Mouse (Mus musculus) gastrocnemius, postnatal 25 days (tissue): ENCODE data around the gene Clasrp. TPM values are rescaled to one million over a fixed set of nuclear protein-coding genes. Genes with fewer than 3 reads are reported as not detected.

ENCODE experiments used
- DNase-seq: peaks from one replicate; pipeline ENCODE4 v3.0.0; 2022
- long read RNA-seq, 2 experiments: library from polyadenylated mRNA; stranded (forward); transcript quantifications; one replicate each; pipeline ENCODE4 v2.0.0; 2021
- total RNA-seq, 2 experiments: library from RNA; stranded (reverse); gene quantifications; 1 replicate in 1 of 2; 2 replicates in 1 of 2; pipeline ENCODE4 v1.2.3; 2021

The Clasrp gene
- 10 to 100 TPM; 11.2 to 12.4 TPM for total RNA-seq
- long read RNA-seq, experiment 1, partial matches to known transcripts = 4 of 14 reads
- long read RNA-seq, experiment 1, other reads (novel, unspliced or antisense) = 6 of 14 reads
- long read RNA-seq, experiment 2, partial matches to known transcripts = 0 of 9 reads
- long read RNA-seq, experiment 2, other reads (novel, unspliced or antisense) = 7 of 9 reads

DNA sequence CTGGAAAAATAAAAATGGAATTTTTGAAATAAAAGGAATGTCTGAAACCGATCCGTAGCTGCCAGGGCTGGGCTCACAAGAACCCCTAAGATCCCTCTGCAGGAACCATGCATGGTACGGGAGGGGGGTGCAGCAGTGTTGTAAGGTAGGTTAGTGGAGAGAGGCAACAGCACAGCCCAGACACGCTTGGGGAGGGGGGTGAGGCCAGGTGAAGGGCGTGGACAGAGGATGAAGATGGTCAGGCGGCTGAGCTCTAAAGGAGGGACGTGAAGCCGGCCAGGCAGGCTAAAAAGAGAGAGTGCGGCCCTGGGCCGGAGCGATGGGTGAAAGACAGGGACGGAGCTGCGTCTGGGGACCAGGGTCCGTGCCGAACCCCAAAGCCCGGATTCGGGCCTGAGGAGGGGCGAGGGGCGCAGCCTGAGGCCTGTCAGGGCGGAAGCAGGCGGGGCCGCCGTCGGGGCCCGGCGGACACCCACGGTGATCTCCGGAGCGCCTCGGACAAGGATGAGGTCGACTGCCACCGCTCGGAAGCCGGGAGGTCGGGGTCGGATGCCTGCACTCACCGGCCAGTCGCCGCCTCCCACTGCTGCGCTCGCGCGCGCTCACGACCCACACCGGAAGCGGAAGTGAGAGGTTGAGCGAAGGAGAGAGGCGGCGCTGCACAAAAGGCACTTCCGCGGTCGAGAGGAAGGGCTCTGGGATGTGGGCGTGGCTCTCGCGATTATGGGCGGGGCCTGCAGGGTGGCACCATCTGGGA lies at the start of gene Clasrp:
Gene Clasrp (minus strand): TSS at position 638 of the 757 bp plus-strand sequence.
- peak; percentile 95 for DNase-seq

DNA sequence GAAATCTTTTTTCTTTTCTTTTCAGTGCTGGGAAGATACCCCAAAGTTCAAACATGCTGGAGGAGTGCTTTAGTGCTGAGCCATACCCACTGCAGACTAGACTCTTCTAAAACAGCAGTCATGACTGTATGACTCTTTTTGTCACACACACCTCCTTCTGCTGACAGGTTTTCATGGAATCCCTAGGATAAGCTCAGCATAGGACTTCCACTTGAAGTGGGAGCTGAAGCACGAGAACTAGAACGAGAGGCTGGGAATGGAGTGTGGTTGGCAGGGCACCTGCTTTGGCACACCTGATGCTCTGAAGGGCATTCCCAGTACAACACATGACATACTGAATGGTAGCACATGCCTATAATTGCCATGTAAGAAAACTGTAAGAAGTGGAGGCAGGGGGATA lies 48.3 kb upstream of the Clasrp start:
- no peak for DNase-seq

DNA sequence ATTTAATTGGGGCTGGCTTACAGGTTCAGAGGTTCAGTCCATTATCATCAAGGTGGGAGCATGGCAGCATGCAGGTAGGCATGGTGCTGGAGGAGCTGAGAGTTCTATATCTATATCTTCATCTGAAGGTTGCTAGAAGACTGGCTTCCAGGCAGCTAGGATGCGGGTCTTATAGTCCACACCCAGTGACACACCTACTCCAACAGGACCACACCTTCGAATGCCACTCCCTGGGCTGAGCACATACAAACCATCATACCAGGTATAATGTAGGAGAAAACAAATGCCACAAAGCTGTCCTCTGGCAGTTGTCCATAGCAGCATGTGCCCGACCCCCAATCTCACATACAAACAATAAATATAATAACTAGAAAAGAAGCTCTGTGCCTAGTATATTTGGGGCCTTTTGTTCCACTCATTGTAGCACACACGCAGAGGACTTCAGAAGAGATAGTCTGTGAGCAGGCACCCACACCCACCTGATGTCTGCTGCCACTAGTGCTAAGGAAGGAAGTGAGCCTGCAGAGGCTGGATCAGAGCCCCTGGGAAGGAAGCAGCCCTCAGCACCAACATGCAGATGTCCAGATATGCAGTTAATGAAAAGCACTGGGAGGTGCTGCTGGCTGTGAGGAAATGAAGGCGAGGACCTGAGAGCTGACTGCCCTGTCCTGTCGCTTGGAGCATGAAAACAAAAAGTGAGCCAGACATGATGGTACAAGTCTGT lies 46.9 kb upstream of the Clasrp start:
- DNase-seq = no peak

DNA sequence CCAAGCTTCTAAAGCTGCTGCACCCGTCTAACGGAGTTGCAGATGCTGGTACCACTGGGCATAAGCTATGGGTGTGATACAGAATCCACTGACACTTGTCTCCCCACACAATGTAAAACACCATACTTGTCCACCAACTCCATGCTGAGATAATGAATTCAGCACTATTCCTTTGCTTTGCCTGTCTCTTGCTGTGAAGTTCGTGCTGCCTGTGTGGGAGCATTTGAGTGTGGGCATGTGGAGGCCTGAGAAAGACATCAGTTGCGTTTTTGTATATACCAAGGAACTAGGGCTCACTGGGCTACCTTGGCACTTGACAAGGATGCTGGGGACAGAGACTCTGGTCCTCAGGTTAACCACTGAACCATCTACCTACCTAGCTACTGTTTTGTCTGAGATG lies 36.9 kb upstream of the Clasrp start:
- DNase-seq = no peak

DNA sequence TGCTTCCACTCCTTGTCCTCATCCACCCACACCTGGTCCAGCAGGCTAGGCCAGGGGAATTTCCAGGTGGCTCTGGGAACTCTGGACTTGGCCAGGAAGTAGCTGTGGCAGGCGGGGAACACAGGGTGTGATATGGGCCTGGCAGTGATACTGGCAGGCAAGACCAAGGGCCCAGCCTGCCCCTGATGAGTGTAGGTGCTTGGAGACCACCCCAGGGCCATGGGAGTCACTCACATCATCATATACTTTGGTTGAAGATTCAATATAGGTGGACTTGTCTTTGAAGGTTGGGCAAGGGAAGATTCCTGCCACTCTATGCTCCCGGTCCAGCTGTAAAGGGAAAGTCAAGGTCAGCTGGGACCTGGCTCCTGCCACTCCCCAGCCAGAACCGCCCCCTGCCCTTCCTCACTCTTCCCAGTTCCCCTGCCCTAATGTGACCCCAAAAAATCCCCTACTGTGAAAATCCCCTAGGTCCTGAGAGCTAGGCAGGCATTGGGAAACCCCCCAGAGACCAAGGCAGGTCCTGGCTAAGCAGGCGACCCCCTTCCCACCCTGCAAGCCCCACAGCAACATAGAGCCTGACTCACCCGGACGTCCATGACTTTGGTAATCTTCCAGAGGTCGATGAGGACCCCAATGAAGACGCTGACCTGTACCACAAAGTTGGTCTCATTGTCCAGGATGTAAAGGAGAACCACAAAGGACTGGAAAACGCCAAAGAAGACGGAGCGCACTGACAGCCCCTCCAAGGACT lies 31.0 kb upstream of the Clasrp start:
- DNase-seq = no peak

DNA sequence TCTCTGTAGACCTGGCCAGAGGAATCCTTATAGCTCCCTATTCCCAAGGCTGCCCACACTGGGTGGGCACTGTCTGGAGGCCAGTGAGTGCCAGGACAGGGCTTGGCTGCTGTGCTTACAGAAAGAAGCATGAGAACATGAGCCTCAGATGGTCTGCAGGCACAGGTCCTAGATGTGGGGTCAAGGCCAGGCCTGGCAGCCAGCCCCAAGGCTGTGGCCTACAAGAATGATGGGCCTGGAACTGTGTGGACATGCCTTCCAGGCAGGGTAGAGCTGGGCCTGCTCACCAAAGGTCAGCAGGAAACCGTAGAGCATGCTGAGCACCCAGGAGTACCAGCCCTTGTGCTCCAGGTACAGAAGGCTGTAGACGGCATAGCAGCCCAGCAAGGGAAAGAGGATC lies 30.3 kb upstream of the Clasrp start:
- DNase-seq = peak; percentile 69

DNA sequence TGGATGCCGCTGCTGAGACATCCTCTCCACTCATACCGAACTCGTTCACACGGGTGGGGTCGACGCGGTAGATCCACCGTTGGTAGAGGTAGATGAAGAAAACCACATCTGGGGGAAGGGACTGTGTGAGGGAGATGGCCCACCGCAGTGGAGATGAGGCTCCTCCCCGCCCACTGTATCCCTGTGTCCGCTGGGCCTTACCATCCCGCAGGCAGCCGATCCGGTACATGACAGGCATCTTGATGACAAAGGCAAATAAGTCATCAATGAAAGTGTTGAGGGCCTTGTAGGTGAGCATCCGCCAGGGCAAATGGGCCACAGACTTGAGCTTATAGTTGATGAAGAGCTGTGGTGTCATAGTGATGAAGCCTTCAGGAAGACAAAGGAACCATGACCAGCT lies 29.6 kb upstream of the Clasrp start:
- no peak for DNase-seq

DNA sequence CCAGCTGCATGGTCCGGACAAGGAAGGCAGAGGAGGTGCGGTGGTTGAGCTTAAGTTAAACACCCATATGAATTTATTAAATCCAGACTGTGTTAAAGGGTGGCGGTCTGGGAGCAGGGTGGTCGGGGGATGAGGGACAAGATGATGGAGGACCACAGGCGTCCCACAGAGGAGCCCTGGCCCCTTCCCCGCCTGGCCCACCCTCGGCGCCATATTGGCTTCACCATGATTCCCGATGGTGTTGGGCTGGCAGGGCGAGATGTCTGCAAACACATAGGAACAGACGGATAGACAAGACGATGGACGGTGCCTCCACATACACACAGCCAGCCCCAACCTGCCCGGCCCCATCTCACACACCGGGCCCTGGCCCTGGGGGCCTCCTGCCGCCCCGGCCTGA lies 28.9 kb upstream of the Clasrp start:
- DNase-seq = no peak

DNA sequence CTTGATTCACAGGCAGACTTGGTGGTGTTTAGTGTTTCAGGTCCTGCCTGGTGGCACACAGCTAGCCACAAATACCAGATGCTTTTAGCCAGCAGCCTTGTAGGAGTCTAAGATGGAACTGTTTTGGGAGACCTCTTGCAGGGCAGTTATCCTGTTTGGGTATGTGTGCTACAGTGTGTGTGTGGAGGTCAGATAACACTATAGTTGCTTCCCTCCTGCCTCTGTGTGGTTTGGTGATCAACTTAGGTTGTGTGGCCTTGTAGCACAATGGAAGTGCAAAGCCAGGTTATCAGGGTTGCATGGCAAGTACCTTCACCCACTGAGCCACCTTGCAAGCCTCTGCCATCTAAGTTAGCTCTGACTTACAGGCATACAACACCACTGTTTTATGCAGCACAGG lies 28.4 kb upstream of the Clasrp start:
- no peak for DNase-seq

DNA sequence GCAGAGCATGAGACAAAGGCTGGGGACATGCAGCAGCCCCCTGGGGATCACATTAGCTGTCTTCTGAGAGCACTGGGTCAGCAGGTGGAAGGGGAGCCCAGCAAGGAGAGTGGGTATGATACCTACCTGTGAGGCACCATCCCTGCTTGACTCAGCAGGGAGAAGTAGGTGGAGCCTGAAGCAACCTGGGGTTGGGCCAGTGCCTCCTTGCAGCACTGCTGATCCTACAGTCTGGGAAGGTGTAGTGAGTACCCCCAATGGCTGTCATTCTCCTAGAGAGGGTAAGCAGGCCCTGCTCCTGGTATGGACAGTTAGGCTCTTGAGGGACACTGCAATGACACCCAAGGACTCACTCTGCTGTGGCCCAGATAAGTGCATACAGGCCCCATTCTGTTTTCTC lies 28.0 kb upstream of the Clasrp start:
- DNase-seq = no peak

DNA sequence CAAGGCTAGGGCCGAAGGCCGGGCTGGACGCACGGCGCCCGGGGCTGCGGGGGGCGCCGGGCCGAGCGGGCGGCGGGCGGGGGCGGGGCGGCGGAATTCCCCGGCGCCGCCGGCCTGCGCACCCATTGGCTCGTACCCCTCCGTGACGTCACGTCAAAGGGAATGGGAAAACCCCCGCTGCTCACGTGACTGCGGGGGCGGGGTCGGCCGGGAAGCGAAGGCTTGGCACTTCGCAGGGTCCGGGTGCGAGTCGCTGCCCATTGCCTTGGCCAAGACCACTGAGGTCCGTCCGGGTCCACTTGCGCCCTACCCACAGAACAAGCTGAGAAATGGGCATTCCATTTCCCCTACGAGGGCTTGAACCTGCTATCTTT lies 25.1 kb upstream of the Clasrp start, which contains the start of gene Relb:
Gene Relb (minus strand): TSS at position 78 of the 374 bp plus-strand sequence.
- DNase-seq = peak; percentile 83

DNA sequence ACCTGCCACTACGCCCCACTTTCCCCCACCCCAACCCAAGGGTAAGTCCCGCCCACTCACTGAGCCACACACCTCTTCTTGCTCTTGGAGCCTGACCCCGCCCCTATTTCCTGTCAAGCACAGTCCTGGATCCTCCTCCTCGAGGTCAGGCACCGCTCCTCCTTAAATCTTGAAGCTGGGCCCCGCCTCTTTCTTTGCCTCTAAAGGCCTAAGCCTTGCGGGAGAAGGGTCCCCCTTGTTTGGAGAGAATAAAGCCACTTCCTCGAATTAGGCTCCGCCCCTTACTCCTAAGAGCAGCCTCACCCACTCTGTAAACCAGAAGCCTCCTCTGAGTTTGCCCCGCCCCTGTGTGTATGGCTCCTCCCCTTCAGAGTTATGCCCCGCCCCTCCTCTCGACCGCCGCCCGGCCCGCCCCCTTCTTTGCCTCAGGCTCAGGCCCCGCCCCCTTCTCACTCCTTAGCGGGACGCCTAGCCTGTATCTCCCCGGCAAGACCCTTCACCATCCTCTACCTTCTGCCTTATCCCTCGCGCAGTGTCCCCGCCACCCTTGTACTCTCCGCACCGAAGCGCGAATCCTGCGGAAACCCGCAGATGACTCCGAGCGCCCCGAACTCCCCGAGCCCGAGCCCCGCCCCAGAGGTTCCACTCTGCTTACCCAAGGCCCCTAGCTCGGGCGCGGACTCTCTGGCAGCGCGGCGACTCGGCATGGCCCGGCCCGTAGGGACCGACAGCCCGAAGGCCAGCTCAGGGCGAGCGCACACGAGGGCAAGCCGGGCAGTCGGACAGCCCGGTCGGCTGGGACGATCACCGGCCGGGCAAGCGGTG lies 24.5 kb upstream of the Clasrp start:
- peak; percentile 96 for DNase-seq

DNA sequence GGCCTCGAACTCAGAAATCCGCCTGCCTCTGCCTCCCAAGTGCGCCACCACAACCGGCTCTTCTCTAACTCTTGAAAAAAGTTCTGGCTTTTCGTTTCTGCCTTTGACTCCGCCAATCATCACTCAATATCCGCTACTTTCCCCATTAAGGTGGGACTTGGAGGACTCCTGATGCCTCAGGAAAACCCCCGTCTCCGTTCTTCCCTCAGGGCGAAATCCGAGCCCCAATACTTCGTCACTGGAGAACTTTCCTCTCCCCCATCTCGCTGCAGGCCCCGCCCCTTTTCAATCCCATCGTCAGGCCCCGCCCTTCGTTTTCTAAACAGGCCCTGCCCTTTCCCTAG lies 23.9 kb upstream of the Clasrp start:
- DNase-seq = no peak

DNA sequence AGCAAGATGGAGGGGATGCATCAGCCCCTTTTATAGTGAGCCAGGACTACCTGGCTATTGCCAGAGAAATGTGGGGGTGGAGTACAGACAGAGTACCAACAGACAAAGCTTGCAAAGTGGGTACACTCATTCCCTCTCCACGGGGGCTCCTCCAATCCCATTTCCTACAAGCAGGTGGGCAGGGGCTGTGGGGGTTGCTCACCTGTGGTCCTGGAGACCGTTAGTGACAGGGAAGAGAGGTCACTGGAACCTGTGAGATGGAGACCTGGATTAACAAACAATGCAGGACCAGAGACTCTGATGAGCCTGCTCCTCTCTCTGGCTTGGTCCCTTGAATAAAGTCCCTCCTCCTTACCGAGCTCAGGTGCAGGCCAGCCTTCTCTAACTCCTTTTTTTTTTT lies 23.4 kb upstream of the Clasrp start:
- DNase-seq = no peak

DNA sequence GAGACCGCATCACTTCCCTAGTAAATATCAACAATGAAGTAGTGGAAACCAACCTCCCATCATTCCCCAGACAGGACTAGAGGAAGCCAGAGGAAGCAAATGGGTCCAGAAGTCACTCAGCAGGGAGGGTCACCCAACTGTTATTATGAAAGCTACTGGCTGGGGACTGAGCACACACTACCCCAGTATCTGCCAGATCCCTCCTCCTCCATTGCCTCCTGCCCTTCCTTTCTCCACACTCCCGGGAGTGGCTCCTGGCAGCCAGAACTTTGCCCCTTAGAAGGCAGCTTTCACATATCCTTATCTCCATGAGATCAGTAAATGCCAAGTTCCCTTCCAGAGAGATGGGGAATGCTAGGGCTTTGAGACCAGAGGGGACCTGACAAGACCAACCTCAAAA lies 19.1 kb upstream of the Clasrp start:
- no peak for DNase-seq

DNA sequence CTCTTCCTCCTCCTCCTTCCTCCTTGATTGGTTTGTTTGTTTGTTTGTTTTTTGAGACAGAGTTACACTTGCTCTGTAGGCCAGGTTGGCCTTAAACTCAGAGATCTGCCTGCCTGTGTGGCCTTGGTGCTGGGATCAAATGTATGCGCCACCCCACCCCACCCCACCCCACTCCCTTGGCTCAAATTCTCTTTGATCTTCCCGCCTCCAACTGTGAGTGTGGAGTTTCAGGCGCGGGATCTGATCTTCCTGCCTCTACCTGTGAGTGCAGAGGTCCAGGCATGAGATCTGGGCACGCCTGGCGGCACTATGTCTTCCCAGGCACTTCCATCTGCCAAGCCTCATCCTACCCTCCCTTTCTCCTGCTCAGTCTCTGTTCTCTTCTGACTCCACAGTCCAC lies 18.0 kb upstream of the Clasrp start:
- no peak for DNase-seq

DNA sequence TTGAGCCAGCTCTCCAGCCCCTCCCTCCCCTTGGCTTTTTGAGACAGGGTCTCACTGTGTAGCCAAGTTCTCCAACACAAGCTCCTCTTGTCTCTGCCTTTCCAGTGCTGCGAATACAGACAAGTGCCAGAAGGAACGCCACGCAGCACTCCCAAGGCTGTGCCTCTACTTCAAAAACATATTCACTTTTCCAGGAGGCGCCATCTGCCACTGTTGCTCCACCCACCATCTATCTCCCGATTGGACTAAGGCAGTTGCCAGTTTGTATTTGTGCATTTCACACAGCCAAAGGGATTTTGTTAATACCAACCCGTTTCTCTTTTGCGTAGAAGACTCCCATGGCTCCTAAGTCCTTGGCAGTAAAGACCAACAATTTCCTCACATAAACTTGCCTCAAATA lies 16.5 kb upstream of the Clasrp start:
- no peak for DNase-seq

DNA sequence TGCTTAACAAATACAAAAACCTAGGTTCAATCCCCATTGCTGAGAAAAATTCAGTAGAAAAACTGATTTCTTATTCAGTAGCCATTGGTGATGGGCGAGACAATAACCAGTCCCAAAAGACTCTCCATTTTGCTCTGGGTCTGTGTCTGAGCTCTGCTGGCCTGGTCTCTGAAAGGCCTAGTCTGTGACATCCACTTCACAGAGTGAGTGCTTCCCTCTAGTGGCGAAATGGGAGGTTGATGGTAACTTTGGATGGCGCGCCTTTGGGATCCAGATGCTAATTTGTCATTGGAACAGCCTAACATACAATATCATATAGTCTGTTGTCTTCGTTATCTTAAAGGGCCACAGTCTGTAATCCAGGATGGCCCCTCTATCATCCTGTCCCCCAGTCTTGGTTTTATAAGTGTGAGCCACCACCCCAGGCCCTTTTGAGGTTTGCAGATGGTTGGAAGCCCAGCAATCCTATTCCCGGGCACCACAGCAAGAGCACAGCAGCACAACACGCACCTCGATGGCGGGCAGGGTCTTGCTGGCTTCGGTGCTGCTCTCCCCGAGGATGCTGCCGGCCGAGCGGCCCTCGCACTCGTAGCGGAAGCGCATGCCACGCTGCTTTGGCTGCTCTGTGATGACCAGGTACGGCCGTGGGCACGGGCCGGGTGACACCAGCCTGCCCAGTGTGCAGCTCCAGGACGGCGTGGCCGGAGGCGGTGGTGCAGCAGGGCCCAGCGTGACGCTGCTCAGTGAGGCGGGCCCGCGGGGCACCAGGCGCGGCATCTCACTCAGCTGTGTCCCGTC lies 14.9 kb upstream of the Clasrp start:
- DNase-seq = no peak

DNA sequence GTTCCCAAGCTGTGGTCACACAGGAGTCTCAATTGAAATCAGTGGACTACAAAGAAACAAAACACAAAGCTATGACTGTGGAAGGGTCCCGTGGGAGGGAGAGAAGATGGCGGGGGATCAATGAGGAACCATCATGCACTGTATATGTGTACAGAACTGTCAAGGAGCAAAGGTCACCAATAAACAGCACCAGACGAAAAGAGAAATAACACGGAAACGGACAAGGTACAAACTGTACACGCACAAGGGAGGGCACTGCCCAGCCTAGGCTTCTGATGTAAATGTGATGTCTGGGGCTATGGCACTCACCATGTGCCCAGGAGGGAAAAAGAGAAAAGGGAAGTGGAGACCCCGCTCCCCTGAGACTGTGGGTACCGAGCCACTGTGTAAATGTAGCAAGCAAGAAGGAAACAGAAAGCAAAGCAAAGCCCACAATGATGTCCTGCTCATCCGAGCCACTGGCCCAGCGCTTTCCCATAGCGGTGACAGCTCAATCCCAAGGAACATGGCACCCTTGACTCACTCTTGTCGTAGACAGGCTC lies 10.8 kb upstream of the Clasrp start:
- DNase-seq = no peak

DNA sequence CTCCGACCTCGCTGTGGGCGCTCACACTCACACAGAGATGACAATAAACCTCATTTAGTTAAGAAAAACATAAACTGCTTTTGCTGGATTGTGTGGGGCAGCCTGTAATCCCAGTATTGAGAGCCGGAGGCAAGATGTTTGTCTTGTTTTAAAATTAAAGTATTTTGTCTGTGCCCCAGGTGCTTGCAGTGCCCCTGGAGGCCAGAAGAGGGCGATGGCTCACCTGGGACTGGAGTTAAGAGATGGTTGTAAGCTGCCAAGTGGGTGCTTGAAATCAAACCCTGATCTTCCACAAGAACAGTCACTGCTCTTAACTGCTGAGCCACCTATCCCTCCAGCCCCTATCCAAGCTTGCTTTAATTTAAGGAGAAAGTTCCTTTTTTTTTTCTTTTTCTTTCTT lies 6.7 kb upstream of the Clasrp start:
- DNase-seq = no peak
